Mouse (Mus musculus) bone marrow macrophage, adult 2 months (primary cell): ENCODE measurements around the gene Setd1a.

Source experiments
- CTCF ChIP-seq: IDR thresholded peaks from 2 replicates; pipeline ENCODE4 v1.5.1; 2012; ENCODE audit warnings: low read depth, mild to moderate bottlenecking, low read length, moderate library complexity
- POLR2A ChIP-seq: IDR thresholded peaks from 2 replicates; pipeline ENCODE4 v1.6.1; 2012; ENCODE audit warnings: mild to moderate bottlenecking, low read depth, low read length, borderline replicate concordance

DNA sequence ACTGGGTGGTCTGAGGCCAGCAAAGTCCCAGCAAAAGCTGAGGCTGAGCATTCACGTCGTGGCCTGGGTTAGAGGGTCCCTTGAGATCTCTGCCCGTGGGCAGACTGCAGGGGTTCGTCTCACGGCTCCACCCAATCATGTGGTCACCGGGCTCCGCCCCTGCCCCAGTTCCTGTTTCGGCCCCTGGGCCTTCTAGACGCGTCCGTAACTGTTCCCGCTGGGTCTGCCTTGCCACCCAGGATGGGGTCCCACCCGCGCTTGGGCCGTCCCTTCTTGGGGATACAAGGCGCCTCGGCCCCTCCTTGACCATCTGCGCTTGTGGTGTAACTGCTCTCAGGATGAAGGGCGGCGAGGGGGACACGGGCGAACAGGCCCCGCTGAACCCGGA lies 6.8 kb upstream of the Setd1a start, which contains the start of gene Orai3:
- no peak for TF ChIP-seq CTCF
- TF ChIP-seq POLR2A: peak; percentile 30
